Mouse (Mus musculus): Measurements from ENCODE around the gene Emid1. TPM values are rescaled to one million over a fixed set of nuclear protein-coding genes. Genes with fewer than 3 reads are reported as not detected.

Gene Emid1
- polyA plus RNA-seq, 1 experiment: 34.7 TPM

DNA sequence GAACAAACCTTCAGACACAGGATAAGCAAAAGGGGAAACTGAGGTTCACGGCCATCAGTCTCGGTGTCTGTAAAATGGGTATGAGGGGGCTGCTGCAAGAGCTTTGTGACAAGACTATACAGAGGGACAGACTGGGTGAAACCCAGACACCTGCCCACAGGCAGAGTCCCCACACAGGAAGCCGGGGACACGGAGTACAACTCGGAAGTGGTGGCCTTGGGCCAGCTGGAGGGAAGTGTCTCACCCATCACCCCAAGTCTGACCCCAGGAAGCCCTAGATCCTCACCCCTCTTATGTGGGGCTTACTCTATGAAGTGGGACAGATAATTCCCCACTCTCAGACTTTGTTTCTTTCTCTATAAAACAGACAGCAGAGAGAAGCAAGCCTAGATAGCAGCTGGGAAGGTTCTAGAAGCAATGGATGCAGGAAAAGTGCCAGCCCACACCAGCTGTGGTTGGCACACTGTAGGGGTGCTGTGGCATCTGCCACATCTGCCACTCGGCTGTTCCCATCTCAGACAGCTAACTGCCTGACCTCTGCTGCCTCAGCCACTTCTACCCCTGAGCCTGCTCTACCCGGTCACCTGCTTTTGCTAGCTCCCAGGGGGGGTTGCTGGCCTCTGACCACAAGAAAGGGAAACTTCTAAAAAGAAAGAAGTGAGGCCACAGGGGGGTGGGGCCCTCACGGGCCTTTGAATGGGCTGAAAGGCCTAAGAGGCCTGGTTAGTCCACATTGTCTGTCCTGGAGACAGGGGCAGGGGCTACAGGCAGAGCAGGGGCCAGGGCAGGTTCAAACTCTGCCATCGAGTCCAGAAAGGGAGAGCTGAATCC, 1.4 kb downstream of the Emid1 start:
- 73% methylated on average over 9 of the region's 9 CpGs for WGBS
- peaks cover 6% of the 10 kb centered on the region for H3K27me3 ChIP-seq (ENCODE audit: control insufficient read depth, insufficient read depth, low read length)
- H3K27ac ChIP-seq (ENCODE audit: insufficient read depth, low read depth, low read length): peak overlapping the region; percentile 58
- peaks cover 16% of the 10 kb centered on the region for H3K4me1 ChIP-seq (ENCODE audit: control insufficient read depth, insufficient read depth, insufficient read length, low read length)
- TF ChIP-seq POLR2A (IDR thresholded peaks at IDR 0.05; ENCODE audit: low read depth, low read length) (no peak), CTCF (IDR thresholded peaks at IDR 0.05; ENCODE audit: extremely low read depth, insufficient read length, insufficient replicate concordance, low read depth, low read length) (no peak)
- no peaks in the 10 kb centered on the region for H3K36me3 ChIP-seq (ENCODE audit: control insufficient read depth, insufficient read depth, low read length)
- H3K4me3 ChIP-seq (ENCODE audit: low read depth, low read length): peak overlapping the region; percentile 19

DNA sequence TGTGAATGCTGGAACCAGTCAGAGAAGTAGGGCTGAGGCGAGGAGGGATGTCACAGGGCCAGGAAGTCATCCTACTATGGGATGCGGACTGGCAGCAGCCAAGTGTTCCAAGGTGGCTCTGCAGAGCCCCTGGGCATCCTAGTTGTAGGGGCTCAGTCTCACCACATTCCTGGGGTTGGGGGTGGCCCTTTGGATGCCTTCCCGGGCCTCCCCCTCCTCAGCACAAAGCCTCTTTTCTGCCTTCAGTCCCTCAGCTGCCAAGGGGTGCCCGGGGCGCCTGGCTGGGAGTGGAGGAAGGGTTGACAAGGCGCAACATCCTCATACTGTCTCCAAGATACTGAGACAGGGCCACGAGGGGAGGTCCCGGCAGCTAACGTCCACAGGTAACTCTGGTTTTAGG, 2.1 kb downstream of the Emid1 start:
- Histone ChIP-seq H3K4me1 (ENCODE audit: control insufficient read depth, insufficient read depth, insufficient read length, low read length) (peaks cover 16% of the 10 kb centered on the region), H3K27me3 (ENCODE audit: control insufficient read depth, insufficient read depth, low read length) (peaks cover 6% of the 10 kb centered on the region), H3K4me3 (ENCODE audit: low read depth, low read length) (no peak overlapping the region), H3K27ac (ENCODE audit: insufficient read depth, low read depth, low read length) (peak overlapping the region; percentile 17), H3K36me3 (ENCODE audit: control insufficient read depth, insufficient read depth, low read length) (no peaks in the 10 kb centered on the region)
- TF ChIP-seq POLR2A (IDR thresholded peaks at IDR 0.05; ENCODE audit: low read depth, low read length): no peak
- no peak for TF ChIP-seq CTCF (IDR thresholded peaks at IDR 0.05; ENCODE audit: extremely low read depth, insufficient read length, insufficient replicate concordance, low read depth, low read length)
- 82% methylated on average over 9 of the region's 9 CpGs for WGBS

GRCm38 (mm10) chr11:5149249-5149648, 2.8 kb downstream of the Emid1 start:
- Histone ChIP-seq H3K27me3 (ENCODE audit: control insufficient read depth, insufficient read depth, low read length) (peaks cover 6% of the 10 kb centered on the region), H3K4me1 (ENCODE audit: control insufficient read depth, insufficient read depth, insufficient read length, low read length) (peaks cover 16% of the 10 kb centered on the region), H3K27ac (ENCODE audit: insufficient read depth, low read depth, low read length) (peak overlapping the region; percentile 17), H3K4me3 (ENCODE audit: low read depth, low read length) (peak overlapping the region; percentile 5), H3K36me3 (ENCODE audit: control insufficient read depth, insufficient read depth, low read length) (no peaks in the 10 kb centered on the region)
- TF ChIP-seq POLR2A (IDR thresholded peaks at IDR 0.05; ENCODE audit: low read depth, low read length) (no peak), CTCF (IDR thresholded peaks at IDR 0.05; ENCODE audit: extremely low read depth, insufficient read length, insufficient replicate concordance, low read depth, low read length) (no peak)
- WGBS: 5% methylated on average over 7 of the region's 7 CpGs

DNA sequence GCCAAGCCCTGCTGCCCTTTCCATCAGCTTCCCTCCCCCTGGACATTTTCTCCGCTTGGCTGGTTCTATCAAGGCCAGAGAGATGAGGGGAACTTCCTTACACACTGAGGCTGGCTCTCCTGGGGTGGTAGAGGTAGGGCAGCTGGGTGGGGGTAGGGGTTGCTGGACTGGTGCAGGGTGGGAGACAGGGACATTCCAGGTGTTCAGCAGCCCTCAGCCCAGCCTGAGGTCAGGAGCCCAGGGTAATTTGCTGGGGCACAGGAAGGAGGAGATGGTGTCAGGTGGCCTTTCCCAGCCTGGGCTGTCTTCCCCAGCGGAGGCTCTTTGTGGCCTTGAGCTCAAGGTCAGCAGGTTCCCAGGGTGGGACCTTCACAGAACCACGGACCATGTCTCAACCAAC, 6.5 kb downstream of the Emid1 start:
- 85% methylated on average over 3 of the region's 3 CpGs for WGBS
- Histone ChIP-seq H3K4me1 (ENCODE audit: control insufficient read depth, insufficient read depth, insufficient read length, low read length) (peaks cover 18% of the 10 kb centered on the region), H3K36me3 (ENCODE audit: control insufficient read depth, insufficient read depth, low read length) (no peaks in the 10 kb centered on the region)

DNA sequence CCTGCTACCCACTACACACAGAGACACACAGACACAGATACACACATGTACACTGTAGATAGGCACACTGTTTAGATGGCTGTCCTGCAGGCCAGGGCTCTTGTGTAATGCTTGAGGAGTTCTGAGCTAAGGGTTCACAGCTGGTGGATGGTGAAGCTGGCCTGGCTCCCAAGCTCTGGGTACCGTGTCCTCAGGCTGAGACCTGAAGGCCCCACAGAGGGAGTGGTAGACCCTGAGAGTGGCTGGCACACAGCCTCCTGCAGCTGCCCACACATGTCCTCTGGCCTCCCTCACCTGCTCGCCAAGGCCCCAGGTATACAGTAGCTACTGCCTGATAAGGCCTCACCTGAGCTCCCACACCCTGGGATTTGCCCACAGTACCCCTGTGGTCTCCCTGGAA, 10.1 kb downstream of the Emid1 start:
- H3K27ac ChIP-seq (ENCODE audit: insufficient read depth, low read depth, low read length): no peak overlapping the region
- 36% methylated on average over 2 of the region's 2 CpGs for WGBS
- H3K36me3 ChIP-seq (ENCODE audit: control insufficient read depth, insufficient read depth, low read length): no peaks in the 10 kb centered on the region
- no peaks in the 10 kb centered on the region for H3K27me3 ChIP-seq (ENCODE audit: control insufficient read depth, insufficient read depth, low read length)
- TF ChIP-seq POLR2A (IDR thresholded peaks at IDR 0.05; ENCODE audit: low read depth, low read length): no peak
- TF ChIP-seq CTCF (IDR thresholded peaks at IDR 0.05; ENCODE audit: extremely low read depth, insufficient read length, insufficient replicate concordance, low read depth, low read length): no peak
- H3K4me1 ChIP-seq (ENCODE audit: control insufficient read depth, insufficient read depth, insufficient read length, low read length): peaks cover 11% of the 10 kb centered on the region; the same call in 1 of the 2 replicates
- H3K4me3 ChIP-seq (ENCODE audit: low read depth, low read length): no peak overlapping the region

More for the DNA sequence above, 6.5 kb downstream of the Emid1 start:
- H3K27me3 ChIP-seq (ENCODE audit: control insufficient read depth, insufficient read depth, low read length): no peaks in the 10 kb centered on the region
- no peak overlapping the region for H3K27ac ChIP-seq (ENCODE audit: insufficient read depth, low read depth, low read length)
- H3K4me3 ChIP-seq (ENCODE audit: low read depth, low read length): no peak overlapping the region
- TF ChIP-seq CTCF (IDR thresholded peaks at IDR 0.05; ENCODE audit: extremely low read depth, insufficient read length, insufficient replicate concordance, low read depth, low read length): no peak
- TF ChIP-seq POLR2A (IDR thresholded peaks at IDR 0.05; ENCODE audit: low read depth, low read length): no peak

GRCm38 (mm10) chr11:5141252-5141651, 10.8 kb downstream of the Emid1 start:
- 59% methylated on average over 5 of the region's 5 CpGs for WGBS
- peaks cover 11% of the 10 kb centered on the region; the same call in 1 of the 2 replicates for H3K4me1 ChIP-seq (ENCODE audit: control insufficient read depth, insufficient read depth, insufficient read length, low read length)
- H3K27ac ChIP-seq (ENCODE audit: insufficient read depth, low read depth, low read length): peak overlapping the region; percentile 47; the same call in 1 of the 2 replicates
- no peak overlapping the region for H3K4me3 ChIP-seq (ENCODE audit: low read depth, low read length)
- no peaks in the 10 kb centered on the region for H3K36me3 ChIP-seq (ENCODE audit: control insufficient read depth, insufficient read depth, low read length)
- no peaks in the 10 kb centered on the region for H3K27me3 ChIP-seq (ENCODE audit: control insufficient read depth, insufficient read depth, low read length)
- TF ChIP-seq POLR2A (IDR thresholded peaks at IDR 0.05; ENCODE audit: low read depth, low read length) (no peak), CTCF (IDR thresholded peaks at IDR 0.05; ENCODE audit: extremely low read depth, insufficient read length, insufficient replicate concordance, low read depth, low read length) (no peak)

DNA sequence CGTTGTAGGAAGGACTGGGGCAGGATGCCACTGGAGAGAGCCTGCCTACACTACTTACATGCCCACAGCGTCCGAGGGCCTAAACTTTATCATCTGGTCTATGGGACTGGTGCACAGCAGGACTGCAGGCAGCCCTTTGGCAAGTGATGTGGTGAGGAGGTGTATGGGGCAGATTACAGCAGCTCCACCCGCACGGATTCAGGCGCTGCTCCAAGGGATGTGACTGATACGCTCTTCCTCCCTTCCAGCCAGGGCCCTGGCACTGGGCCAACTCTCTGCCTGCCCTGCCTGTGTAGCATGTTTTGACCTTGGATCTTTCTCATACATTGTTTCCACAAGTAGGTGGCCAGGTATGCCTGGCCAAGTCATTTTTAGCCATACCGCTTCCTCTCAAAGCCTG, 11.4 kb downstream of the Emid1 start:
- WGBS: 13% methylated on average over 8 of the region's 8 CpGs
- H3K36me3 ChIP-seq (ENCODE audit: control insufficient read depth, insufficient read depth, low read length): no peaks in the 10 kb centered on the region
- H3K27ac ChIP-seq (ENCODE audit: insufficient read depth, low read depth, low read length): peak overlapping the region; percentile 47; the same call in 1 of the 2 replicates
- no peaks in the 10 kb centered on the region for H3K27me3 ChIP-seq (ENCODE audit: control insufficient read depth, insufficient read depth, low read length)
- H3K4me3 ChIP-seq (ENCODE audit: low read depth, low read length): no peak overlapping the region
- TF ChIP-seq CTCF (IDR thresholded peaks at IDR 0.05; ENCODE audit: extremely low read depth, insufficient read length, insufficient replicate concordance, low read depth, low read length): no peak
- TF ChIP-seq POLR2A (IDR thresholded peaks at IDR 0.05; ENCODE audit: low read depth, low read length): no peak
- peaks cover 11% of the 10 kb centered on the region; the same call in 1 of the 2 replicates for H3K4me1 ChIP-seq (ENCODE audit: control insufficient read depth, insufficient read depth, insufficient read length, low read length)

Measured in small intestine, adult 2 months (tissue).